Mouse (Mus musculus) C2C12 (cell line): ENCODE data around the gene Sdf4.

Source experiments
- CEBPB ChIP-seq: IDR thresholded peaks from one replicate; pipeline ENCODE4 v1.6.1; 2011; ENCODE audit warnings: low read depth, mild to moderate bottlenecking, control low read depth, moderate library complexity
- CTCF ChIP-seq: IDR thresholded peaks from one replicate; pipeline ENCODE4 v1.5.1; 2011; ENCODE audit not compliant: control insufficient read depth, insufficient read depth, insufficient read length
- FOSL1 ChIP-seq: IDR thresholded peaks from one replicate; pipeline ENCODE4 v1.8.0; 2011; ENCODE audit warnings: mild to moderate bottlenecking, low read length; ENCODE audit not compliant: poor library complexity, insufficient read depth, severe bottlenecking
- MAX ChIP-seq: IDR thresholded peaks from one replicate; pipeline ENCODE4 v1.6.1; 2011; ENCODE audit warnings: mild to moderate bottlenecking, control low read depth
- MYOD1 ChIP-seq: IDR thresholded peaks from one replicate; pipeline ENCODE4 v1.6.1; 2011; ENCODE audit warnings: low read depth; ENCODE audit not compliant: control insufficient read depth, insufficient read length
- MYOG ChIP-seq: IDR thresholded peaks from one replicate; pipeline ENCODE4 v1.6.1; 2011; ENCODE audit not compliant: control insufficient read depth, insufficient read length; ENCODE audit errors: extremely low read depth
- USF1 ChIP-seq: IDR thresholded peaks from one replicate; pipeline ENCODE4 v1.6.1; 2011; ENCODE audit warnings: low read depth, mild to moderate bottlenecking, control low read depth, moderate library complexity

DNA sequence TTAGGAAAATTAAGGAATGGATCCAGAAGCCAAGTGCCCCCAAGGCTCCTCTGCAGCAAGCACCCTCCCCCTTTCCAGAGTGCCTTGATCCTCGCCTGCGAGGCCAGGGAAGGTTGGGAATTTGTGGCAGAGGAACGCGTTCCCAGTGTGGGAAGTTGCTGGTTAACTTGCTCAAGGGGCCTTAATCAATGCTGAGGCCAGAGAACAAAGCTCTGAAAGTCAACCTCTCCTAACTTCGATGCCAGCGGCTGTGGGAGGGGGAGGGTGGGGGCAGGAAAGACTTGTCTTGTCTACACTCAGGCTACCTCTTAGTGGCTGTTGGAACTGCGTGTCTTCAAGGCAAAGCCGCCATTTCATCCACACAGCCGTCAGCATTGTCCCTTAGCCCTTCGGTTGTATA, 65.0 kb downstream of the Sdf4 start:
- TF ChIP-seq CTCF (no peak), CEBPB (no peak), FOSL1 (no peak), MAX (no peak), USF1 (no peak), MYOD1 (no peak), MYOG (no peak)
